Mouse (Mus musculus) cortical plate, adult 2 months (tissue): ENCODE data around the gene Arhgef17. TPM values are rescaled to one million over a fixed set of nuclear protein-coding genes. Genes with fewer than 3 reads are reported as not detected.

Experiments used
- H3K27ac ChIP-seq: fragments of 200-500 bp; 2 replicates; pipeline ENCODE4 v1.5.1; 2012; ENCODE audit warnings: low read length, control low read depth, inconsistent platforms; ENCODE audit not compliant: insufficient read depth
- H3K4me1 ChIP-seq: fragments of 200-500 bp; 2 replicates; pipeline ENCODE4 v1.6.1; 2011; ENCODE audit warnings: low read length; ENCODE audit not compliant: control insufficient read depth, insufficient read depth
- H3K4me3 ChIP-seq: fragments of 200-500 bp; 2 replicates; pipeline ENCODE4 v1.5.1; 2011; ENCODE audit warnings: mild to moderate bottlenecking, low read length, control low read depth; ENCODE audit not compliant: insufficient read depth
- CTCF ChIP-seq: fragments of 200-500 bp; IDR thresholded peaks from 2 replicates; pipeline ENCODE4 v1.5.1; 2011; ENCODE audit warnings: mild to moderate bottlenecking, control low read depth, low read length; ENCODE audit not compliant: insufficient read depth; ENCODE audit errors: extremely low read depth
- POLR2A ChIP-seq: fragments of 200-500 bp; IDR thresholded peaks from 2 replicates; pipeline ENCODE4 v1.6.1; 2011; ENCODE audit warnings: mild to moderate bottlenecking, low read length, control low read depth; ENCODE audit not compliant: insufficient read depth; ENCODE audit errors: extremely low read depth
- polyA plus RNA-seq: library from polyadenylated mRNA; depleted of rRNA; stranded (reverse); fragments of >200 nt; gene quantifications from 2 replicates; pipeline ENCODE4 v1.2.3, GENCODE M21; 2012; rRNA removed

The Arhgef17 gene
- polyA plus RNA-seq, result 89.2 and 91.3 TPM in 2 replicates

GRCm38 (mm10) chr7:100931926-100932480, at the start of gene Arhgef17:
TSS of gene Arhgef17 (minus strand) at chr7:100932107.
- Histone ChIP-seq H3K4me1 (no peaks in the 10 kb centered on the region), H3K4me3 (peak within 1 kb of the TSS; percentile 30), H3K27ac (peak within 1 kb of the TSS; percentile 68)
- TF ChIP-seq CTCF, result no peak
- TF ChIP-seq POLR2A, result 0 out of 2 replicates have a peak, but pooled peaks have one; percentile 55

GRCm38 (mm10) chr7:100979175-100979574, 47.3 kb upstream of the Arhgef17 start:
- no peak overlapping the region for H3K27ac ChIP-seq
- TF ChIP-seq POLR2A (no peak), CTCF (no peak)
- H3K4me1 ChIP-seq, result no peaks in the 10 kb centered on the region; the same call in 1 of the 2 replicates
- no peak overlapping the region for H3K4me3 ChIP-seq

GRCm38 (mm10) chr7:100978171-100978570, 46.3 kb upstream of the Arhgef17 start:
- Histone ChIP-seq H3K4me3 (no peak overlapping the region), H3K27ac (no peak overlapping the region), H3K4me1 (no peaks in the 10 kb centered on the region; the same call in 1 of the 2 replicates)
- no peak for TF ChIP-seq CTCF
- TF ChIP-seq POLR2A, result no peak

- no peak within 1 kb of the TSS for H3K27ac ChIP-seq
- H3K4me3 ChIP-seq, result no peak within 1 kb of the TSS
- no peaks in the 10 kb centered on the region; the same call in 1 of the 2 replicates for H3K4me1 ChIP-seq
- no peak for TF ChIP-seq CTCF
Measured at GRCm38 (mm10) chr7:100974135-100974903, 42.4 kb upstream of the Arhgef17 start, which contains the start of gene P2ry6. TSS of gene P2ry6 (minus strand) at chr7:100974649.

GRCm38 (mm10) chr7:100972875-100973274, 41.0 kb upstream of the Arhgef17 start:
- TF ChIP-seq CTCF, result no peak
- TF ChIP-seq POLR2A, result no peak
- Histone ChIP-seq H3K4me1 (no peaks in the 10 kb centered on the region; the same call in 1 of the 2 replicates), H3K27ac (no peak overlapping the region), H3K4me3 (no peak overlapping the region)

GRCm38 (mm10) chr7:100968874-100969659, 37.2 kb upstream of the Arhgef17 start:
- TF ChIP-seq CTCF (no peak), POLR2A (no peak)
- H3K4me1 ChIP-seq, result no peaks in the 10 kb centered on the region; the same call in 1 of the 2 replicates
- no peak overlapping the region for H3K4me3 ChIP-seq
- no peak overlapping the region for H3K27ac ChIP-seq

- no peaks in the 10 kb centered on the region; the same call in 1 of the 2 replicates for H3K4me1 ChIP-seq
- no peak overlapping the region for H3K4me3 ChIP-seq
- H3K27ac ChIP-seq, result no peak overlapping the region
- TF ChIP-seq CTCF, result no peak
- no peak for TF ChIP-seq POLR2A
Measured at GRCm38 (mm10) chr7:100968376-100968775, 36.5 kb upstream of the Arhgef17 start.

- H3K4me1 ChIP-seq, result no peaks in the 10 kb centered on the region
- no peak overlapping the region for H3K27ac ChIP-seq
- no peak overlapping the region for H3K4me3 ChIP-seq
- TF ChIP-seq POLR2A, result no peak
- no peak for TF ChIP-seq CTCF
Measured at GRCm38 (mm10) chr7:100967850-100968249, 35.9 kb upstream of the Arhgef17 start.

GRCm38 (mm10) chr7:100966014-100966413, 34.1 kb upstream of the Arhgef17 start:
- Histone ChIP-seq H3K4me1 (no peaks in the 10 kb centered on the region), H3K27ac (no peak overlapping the region), H3K4me3 (no peak overlapping the region)
- TF ChIP-seq POLR2A (no peak), CTCF (no peak)

- Histone ChIP-seq H3K4me1 (no peaks in the 10 kb centered on the region), H3K27ac (no peak overlapping the region), H3K4me3 (no peak overlapping the region)
- TF ChIP-seq POLR2A (no peak), CTCF (peak; percentile 53)
Measured at GRCm38 (mm10) chr7:100965079-100965478, 33.2 kb upstream of the Arhgef17 start.
